Mouse (Mus musculus): ENCODE measurements around the gene Rrm2. TPM values are rescaled to one million over a fixed set of nuclear protein-coding genes. Genes with fewer than 3 reads are reported as not detected.
A peak's percentile ranks its signal among the peaks of the same experiment; 100 is the strongest.

Gene Rrm2
- polyA plus RNA-seq, 1 experiment from 2014 or later = 469 TPM

GRCm38 (mm10) chr12:24706764-24707479, 1.1 kb upstream of the Rrm2 start:
- under 1% methylated on average over 27 of the region's 27 CpGs for WGBS (ENCODE audit: insufficient replicate concordance)
- H3K36me3 ChIP-seq (replicated peaks) = peaks cover 31% of the 10 kb centered on the region
- no peaks in the 10 kb centered on the region for H3K27me3 ChIP-seq
- H3K9me3 ChIP-seq (replicated peaks) = no peaks in the 10 kb centered on the region
- peaks cover 87% of the 10 kb centered on the region for H3K4me1 ChIP-seq (replicated peaks)
- H3K27ac ChIP-seq (replicated peaks) = peak overlapping the region; percentile 89
- peak overlapping the region; percentile 76 for H3K4me2 ChIP-seq
- H3K4me3 ChIP-seq (replicated peaks) = peak overlapping the region; percentile 89
- peak; percentile 61 for ATAC-seq (ENCODE audit: insufficient read depth)
- peak overlapping the region; percentile 89 for H3K9ac ChIP-seq

- peaks cover 87% of the 10 kb centered on the region for H3K4me1 ChIP-seq (replicated peaks)
- H3K4me2 ChIP-seq = peak overlapping the region; percentile 76
- ATAC-seq (ENCODE audit: insufficient read depth) = no peak
- peak overlapping the region; percentile 89 for H3K4me3 ChIP-seq (replicated peaks)
- H3K9me3 ChIP-seq (replicated peaks) = no peaks in the 10 kb centered on the region
- peak overlapping the region; percentile 89 for H3K9ac ChIP-seq
- H3K36me3 ChIP-seq (replicated peaks) = peaks cover 36% of the 10 kb centered on the region
- WGBS (ENCODE audit: insufficient replicate concordance) = under 1% methylated on average over 9 of the region's 9 CpGs
- H3K27me3 ChIP-seq = no peaks in the 10 kb centered on the region
- peak overlapping the region; percentile 89 for H3K27ac ChIP-seq (replicated peaks)
These were observed 600 bp upstream of the Rrm2 start for GRCm38 (mm10) chr12:24707480-24707802.

GRCm38 (mm10) chr12:24708824-24709218, 780 bp downstream of the Rrm2 start:
- Histone ChIP-seq H3K27me3 (no peaks in the 10 kb centered on the region), H3K4me3 (replicated peaks) (peak overlapping the region; percentile 89), H3K9me3 (replicated peaks) (no peaks in the 10 kb centered on the region), H3K27ac (replicated peaks) (peak overlapping the region; percentile 89), H3K4me2 (peak overlapping the region; percentile 76), H3K36me3 (replicated peaks) (peaks cover 50% of the 10 kb centered on the region), H3K9ac (peak overlapping the region; percentile 89), H3K4me1 (replicated peaks) (peaks cover 86% of the 10 kb centered on the region)
- under 1% methylated on average over 17 of the region's 17 CpGs for WGBS (ENCODE audit: insufficient replicate concordance)
- no peak for ATAC-seq (ENCODE audit: insufficient read depth)

GRCm38 (mm10) chr12:24709409-24709808, 1.4 kb downstream of the Rrm2 start:
- no peak for ATAC-seq (ENCODE audit: insufficient read depth)
- Histone ChIP-seq H3K4me2 (peak overlapping the region; percentile 76), H3K9ac (peak overlapping the region; percentile 89), H3K27ac (replicated peaks) (peak overlapping the region; percentile 89), H3K9me3 (replicated peaks) (no peaks in the 10 kb centered on the region), H3K4me1 (replicated peaks) (peaks cover 85% of the 10 kb centered on the region), H3K27me3 (no peaks in the 10 kb centered on the region), H3K4me3 (replicated peaks) (peak overlapping the region; percentile 89), H3K36me3 (replicated peaks) (peaks cover 56% of the 10 kb centered on the region)
- 11% methylated on average over 6 of the region's 6 CpGs for WGBS (ENCODE audit: insufficient replicate concordance)

GRCm38 (mm10) chr12:24709831-24710508, 1.9 kb downstream of the Rrm2 start:
- Histone ChIP-seq H3K27me3 (no peaks in the 10 kb centered on the region), H3K4me1 (replicated peaks) (peaks cover 85% of the 10 kb centered on the region), H3K4me2 (peak overlapping the region; percentile 76), H3K27ac (replicated peaks) (peak overlapping the region; percentile 89), H3K36me3 (replicated peaks) (peaks cover 61% of the 10 kb centered on the region), H3K9me3 (replicated peaks) (no peaks in the 10 kb centered on the region), H3K4me3 (replicated peaks) (peak overlapping the region; percentile 89), H3K9ac (peak overlapping the region; percentile 89)
- 28% methylated on average over 5 of the region's 5 CpGs for WGBS (ENCODE audit: insufficient replicate concordance)
- ATAC-seq (ENCODE audit: insufficient read depth) = no peak

GRCm38 (mm10) chr12:24710672-24711071, 2.6 kb downstream of the Rrm2 start:
- H3K4me2 ChIP-seq = peak overlapping the region; percentile 76
- peak overlapping the region; percentile 89 for H3K27ac ChIP-seq (replicated peaks)
- H3K4me3 ChIP-seq (replicated peaks) = peak overlapping the region; percentile 89
- H3K4me1 ChIP-seq (replicated peaks) = peaks cover 85% of the 10 kb centered on the region
- H3K27me3 ChIP-seq = no peaks in the 10 kb centered on the region
- ATAC-seq (ENCODE audit: insufficient read depth) = no peak
- H3K9ac ChIP-seq = peak overlapping the region; percentile 89
- no peaks in the 10 kb centered on the region for H3K9me3 ChIP-seq (replicated peaks)
- peaks cover 68% of the 10 kb centered on the region for H3K36me3 ChIP-seq (replicated peaks)
- WGBS (ENCODE audit: insufficient replicate concordance) = 55% methylated on average over 5 of the region's 5 CpGs

GRCm38 (mm10) chr12:24712396-24712795, 4.4 kb downstream of the Rrm2 start:
- Histone ChIP-seq H3K27me3 (no peaks in the 10 kb centered on the region), H3K4me2 (peak overlapping the region; percentile 76), H3K4me3 (replicated peaks) (peak overlapping the region; percentile 89), H3K4me1 (replicated peaks) (peaks cover 85% of the 10 kb centered on the region), H3K27ac (replicated peaks) (peak overlapping the region; percentile 43; the same call in 1 of the 2 replicates), H3K9me3 (replicated peaks) (no peaks in the 10 kb centered on the region), H3K36me3 (replicated peaks) (peaks cover 77% of the 10 kb centered on the region), H3K9ac (peak overlapping the region; percentile 89; the same call in 1 of the 2 replicates)
- 74% methylated on average over 8 of the region's 8 CpGs for WGBS (ENCODE audit: insufficient replicate concordance)
- ATAC-seq (ENCODE audit: insufficient read depth) = no peak

- peaks cover 67% of the 10 kb centered on the region for H3K36me3 ChIP-seq (replicated peaks)
- peak overlapping the region; percentile 11; the same call in 1 of the 2 replicates for H3K4me3 ChIP-seq (replicated peaks)
- H3K9me3 ChIP-seq (replicated peaks) = no peaks in the 10 kb centered on the region
- peak overlapping the region; percentile 37 for H3K4me2 ChIP-seq
- ATAC-seq (ENCODE audit: insufficient read depth) = no peak
- H3K4me1 ChIP-seq (replicated peaks) = peaks cover 77% of the 10 kb centered on the region
- peak overlapping the region; percentile 23 for H3K9ac ChIP-seq
- 48% methylated on average over 5 of the region's 5 CpGs for WGBS (ENCODE audit: insufficient replicate concordance)
- H3K27ac ChIP-seq (replicated peaks) = peak overlapping the region; percentile 84
- no peaks in the 10 kb centered on the region for H3K27me3 ChIP-seq
These were observed 6.7 kb downstream of the Rrm2 start for GRCm38 (mm10) chr12:24714579-24715255.

- H3K4me1 ChIP-seq (replicated peaks) = peaks cover 71% of the 10 kb centered on the region
- H3K4me3 ChIP-seq (replicated peaks) = no peak overlapping the region
- H3K9ac ChIP-seq = peak overlapping the region; percentile 23
- H3K9me3 ChIP-seq (replicated peaks) = no peaks in the 10 kb centered on the region
- H3K27me3 ChIP-seq = no peaks in the 10 kb centered on the region
- peak overlapping the region; percentile 37 for H3K4me2 ChIP-seq
- peak overlapping the region; percentile 84 for H3K27ac ChIP-seq (replicated peaks)
- peak; percentile 86 for ATAC-seq (ENCODE audit: insufficient read depth)
- 51% methylated on average over 2 of the region's 2 CpGs for WGBS (ENCODE audit: insufficient replicate concordance)
- peaks cover 61% of the 10 kb centered on the region for H3K36me3 ChIP-seq (replicated peaks)
These were observed 7.3 kb downstream of the Rrm2 start for GRCm38 (mm10) chr12:24715268-24715896.

- 51% methylated on average over 4 of the region's 4 CpGs for WGBS (ENCODE audit: insufficient replicate concordance)
- H3K4me3 ChIP-seq (replicated peaks) = no peak overlapping the region
- H3K27me3 ChIP-seq = no peaks in the 10 kb centered on the region
- no peak for ATAC-seq (ENCODE audit: insufficient read depth)
- H3K27ac ChIP-seq (replicated peaks) = peak overlapping the region; percentile 84
- no peak overlapping the region for H3K4me2 ChIP-seq
- no peak overlapping the region for H3K9ac ChIP-seq
- H3K36me3 ChIP-seq (replicated peaks) = peaks cover 46% of the 10 kb centered on the region
- peaks cover 57% of the 10 kb centered on the region for H3K4me1 ChIP-seq (replicated peaks)
- H3K9me3 ChIP-seq (replicated peaks) = no peaks in the 10 kb centered on the region
These were observed 8.8 kb downstream of the Rrm2 start for GRCm38 (mm10) chr12:24716721-24717301.

All from liver, embryonic 15.5 days (tissue).